Mouse (Mus musculus) spleen, adult 2 months (tissue): ENCODE measurements around the gene Sf3a1.
"Not testable (repeated sequence)": the region's sequence is repeated elsewhere in the genome, so short reads cannot be mapped to it uniquely, and the experiment has no call there.

Experiments
- CTCF ChIP-seq: fragments of 200-500 bp; IDR thresholded peaks from 2 replicates; pipeline ENCODE4 v1.5.1; 2011; ENCODE audit warnings: mild to moderate bottlenecking, inconsistent platforms; ENCODE audit not compliant: insufficient read depth, insufficient read length, insufficient replicate concordance; ENCODE audit errors: extremely low read depth
- POLR2A ChIP-seq: fragments of 200-500 bp; IDR thresholded peaks from 2 replicates; pipeline ENCODE4 v1.6.1; 2011; ENCODE audit warnings: low read depth, low read length, inconsistent platforms

GRCm38 (mm10) chr11:4128461-4128860, 31.7 kb upstream of the Sf3a1 start:
- TF ChIP-seq CTCF, POLR2A: not testable (repeated sequence)
